Comparison of ENCODE assay signal across 8 mouse cellular contexts in the genomic region with DNA sequence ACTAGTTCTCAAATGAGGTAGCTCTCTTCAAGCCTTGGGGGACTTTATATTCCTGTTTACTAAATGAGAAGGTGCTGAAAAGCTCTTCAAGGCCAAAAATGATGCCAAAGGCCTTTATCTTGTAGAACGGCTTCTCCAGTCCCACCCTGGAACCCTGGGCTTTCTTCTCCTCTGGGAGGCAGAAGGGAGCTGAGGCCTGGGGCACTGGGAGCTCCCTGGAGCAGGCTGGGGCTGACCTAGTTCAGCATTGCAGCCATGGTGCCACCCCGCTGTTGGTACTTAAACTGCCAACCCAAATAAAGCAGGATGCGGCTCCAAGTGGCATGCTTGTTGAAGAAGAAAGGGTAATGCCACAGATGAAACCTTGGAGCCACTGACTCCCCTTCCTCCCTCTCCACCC. TPM values are rescaled to one million over a fixed set of nuclear protein-coding genes. Genes with fewer than 3 reads are reported as not detected.
DNase-seq lines count a peak whose midpoint lies in the region; ATAC-seq and TF ChIP-seq lines count a peak whose summit lies in the region.

No protein-coding gene starts in this region.

- no peak overlapping the region for H3K9ac ChIP-seq in hindbrain, embryonic 15.5 days
- no peak overlapping the region for H3K9ac ChIP-seq in midbrain, embryonic 16.5 days (ENCODE audit: low read depth, low read length)

- DNase-seq in kidney, adult 2 months: peak; percentile 33
- no peak for DNase-seq in kidney, postnatal 14 days
- DNase-seq in Muller cell, postnatal 12 days (ENCODE audit: inconsistent ontology term): peak; percentile 57
- peak; percentile 81 to 84 for DNase-seq in cerebellum, postnatal 25 days
- no peak for DNase-seq in layer of hippocampus, adult 9-10 months (ENCODE audit: low spot score)
- no peak for DNase-seq in natural killer cell, adult 2 months (ENCODE audit: low spot score in 2 of 2)

- 58% methylated on average over 3 of the region's 3 CpGs for WGBS in kidney, adult 2 months
- WGBS in hindbrain, embryonic 15.5 days: 84% methylated on average over 3 of the region's 3 CpGs
- WGBS in midbrain, embryonic 16.5 days: 78% methylated on average over 3 of the region's 3 CpGs

- H3K9me3 ChIP-seq in hindbrain, embryonic 15.5 days: no peaks in the 10 kb centered on the region
- H3K9me3 ChIP-seq in midbrain, embryonic 16.5 days (replicated peaks; ENCODE audit: control insufficient read depth, low read length, poor library complexity, severe bottlenecking): no peaks in the 10 kb centered on the region

- peak overlapping the region; percentile 83 for H3K4me3 ChIP-seq in kidney, adult 2 months (ENCODE audit: insufficient read depth, low read depth, low read length)
- H3K4me3 ChIP-seq in hindbrain, embryonic 15.5 days: peak overlapping the region; percentile 63
- 0 out of 2 replicates have a peak overlapping the region, but pooled peaks have one; percentile 61 for H3K4me3 ChIP-seq in midbrain, embryonic 16.5 days (ENCODE audit: low read depth, low read length)

- no peak for ATAC-seq in hindbrain, embryonic 15.5 days (ENCODE audit: low FRiP score, low read depth)
- ATAC-seq in midbrain, embryonic 16.5 days: no peak

- TF ChIP-seq CTCF in kidney, adult 2 months (conservative IDR thresholded peaks at IDR 0.05; ENCODE audit: insufficient read depth, insufficient read length, low read depth, low read length): no peak

- no peaks in the 10 kb centered on the region for H3K36me3 ChIP-seq in kidney, adult 2 months (ENCODE audit: control insufficient read depth, insufficient read depth, low read length)
- no peaks in the 10 kb centered on the region for H3K36me3 ChIP-seq in hindbrain, embryonic 15.5 days
- H3K36me3 ChIP-seq in midbrain, embryonic 16.5 days (ENCODE audit: control insufficient read depth, insufficient read depth, low read length): no peaks in the 10 kb centered on the region

- no peak overlapping the region for H3K27ac ChIP-seq in kidney, adult 2 months (ENCODE audit: insufficient read depth, low read depth, low read length)
- H3K27ac ChIP-seq in hindbrain, embryonic 15.5 days (replicated peaks): no peak overlapping the region
- no peak overlapping the region for H3K27ac ChIP-seq in midbrain, embryonic 16.5 days (ENCODE audit: low read length)

- no peak for TF ChIP-seq POLR2A in kidney, adult 2 months (IDR thresholded peaks at IDR 0.05; ENCODE audit: low read depth, low read length)

- peak overlapping the region; percentile 68 for H3K4me2 ChIP-seq in hindbrain, embryonic 15.5 days
- H3K4me2 ChIP-seq in midbrain, embryonic 16.5 days (ENCODE audit: low read length): peak overlapping the region; percentile 76; the same call in 1 of the 2 replicates

- H3K4me1 ChIP-seq in kidney, adult 2 months (ENCODE audit: control insufficient read depth, insufficient read depth, low read length): peaks cover 12% of the 10 kb centered on the region
- peaks cover 47% of the 10 kb centered on the region for H3K4me1 ChIP-seq in hindbrain, embryonic 15.5 days (replicated peaks)
- H3K4me1 ChIP-seq in midbrain, embryonic 16.5 days (ENCODE audit: control insufficient read depth, insufficient read depth, low read length): peaks cover 28% of the 10 kb centered on the region

- no peaks in the 10 kb centered on the region for H3K27me3 ChIP-seq in kidney, adult 2 months (replicated peaks; ENCODE audit: control insufficient read depth, insufficient read depth, low read length)
- no peaks in the 10 kb centered on the region for H3K27me3 ChIP-seq in hindbrain, embryonic 15.5 days
- H3K27me3 ChIP-seq in midbrain, embryonic 16.5 days (ENCODE audit: control insufficient read depth, insufficient read depth, low read depth, low read length): no peaks in the 10 kb centered on the region

RNA-seq across cellular contexts. Expression of a gene that starts 1.5 kb away (rescaled TPM):
- 25.1 and 27.5 TPM in 2 replicates for polyA plus RNA-seq in kidney, adult 2 months (2012; rRNA removed)
- polyA plus RNA-seq in hindbrain, embryonic 15.5 days (2015; fragmentation: Nextera tagmentation; extraction: Ambion mirVana): 21.1 and 24.6 TPM in 2 replicates
- polyA plus RNA-seq in midbrain, embryonic 16.5 days (2015; fragmentation: Nextera tagmentation; extraction: Ambion mirVana): 15.3 and 15.4 TPM in 2 replicates

Comparison
In these comparisons a context has a peak if more than half of its experiments do, and no peak if none do; other contexts are left out.
1. DNase-seq: peak in kidney, adult 2 months (single experiment), Muller cell, postnatal 12 days (single experiment) and cerebellum, postnatal 25 days (2 of 2); none in kidney, postnatal 14 days (single experiment), layer of hippocampus, adult 9-10 months (single experiment) and natural killer cell, adult 2 months (0 of 2).
2. Peak in every context shown above with its lines, with median percentiles within 50 percentile points of each other: H3K4me3 ChIP-seq.